Mouse (Mus musculus): Measurements from ENCODE around the gene Gpr137b. TPM values are rescaled to one million over a fixed set of nuclear protein-coding genes. Genes with fewer than 3 reads are reported as not detected.
"Not testable (repeated sequence)": the region's sequence is repeated elsewhere in the genome, so short reads cannot be mapped to it uniquely, and the experiment has no call there.

Gpr137b gene
- polyA plus RNA-seq, 1 experiment, result 16.0 TPM

- Histone ChIP-seq H3K27ac (ENCODE audit: insufficient read depth, low read length) (no peak overlapping the region), H3K4me3 (ENCODE audit: insufficient read depth, low read length) (no peak overlapping the region), H3K4me1 (ENCODE audit: control insufficient read depth, insufficient read depth, low read length) (no peaks in the 10 kb centered on the region)
- no peak for TF ChIP-seq POLR2A (IDR thresholded peaks at IDR 0.05; ENCODE audit: extremely low read depth, insufficient read depth, low read length)
- TF ChIP-seq CTCF (IDR thresholded peaks at IDR 0.05; ENCODE audit: extremely low read depth, insufficient read depth, low read length), result 0 out of 2 replicates have a peak, but pooled peaks have one; percentile 10
These were observed 44.5 kb downstream of the Gpr137b start for GRCm38 (mm10) chr13:13349288-13349687.

DNA sequence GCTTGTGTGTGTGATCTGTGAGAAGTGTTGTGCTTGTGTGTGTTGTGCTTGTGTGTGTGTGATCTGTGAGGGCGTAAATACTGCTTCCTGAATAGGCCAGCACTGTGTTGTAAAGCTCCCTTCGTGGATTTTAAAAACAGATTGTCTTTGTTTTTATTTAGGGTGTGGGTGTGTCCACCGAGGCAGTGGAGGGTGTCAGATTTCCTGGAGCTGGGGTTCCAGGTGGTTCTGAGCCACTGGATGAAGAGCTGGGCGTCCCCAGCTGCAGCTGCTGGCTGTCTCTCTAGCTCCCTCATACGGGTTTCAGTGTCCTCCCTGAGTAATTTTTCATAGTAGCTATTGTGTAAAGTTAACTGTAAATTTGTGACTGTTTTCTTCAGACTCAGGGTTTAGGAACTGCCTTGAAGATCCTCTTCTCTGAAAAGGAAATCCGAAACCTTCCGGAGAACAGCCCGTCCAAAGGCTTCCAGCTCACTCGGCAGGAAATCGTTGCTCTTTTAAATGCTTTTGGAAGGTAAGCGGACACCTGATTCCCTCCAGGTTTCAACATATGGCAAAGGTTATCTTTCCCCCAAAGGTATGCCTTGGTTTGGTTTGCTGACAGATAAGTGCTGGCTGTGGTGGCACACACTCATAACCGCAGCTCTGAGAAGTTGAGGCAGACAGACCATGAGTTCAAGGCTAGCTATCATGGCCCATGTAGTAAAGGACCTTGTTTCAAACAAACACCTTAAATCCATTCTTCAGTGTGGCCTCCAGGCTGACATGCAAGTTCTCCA is 46.0 kb downstream of the Gpr137b start:
- not testable (repeated sequence) for H3K4me1 ChIP-seq (ENCODE audit: control insufficient read depth, insufficient read depth, low read length); H3K4me3 ChIP-seq (ENCODE audit: insufficient read depth, low read length); H3K27ac ChIP-seq (ENCODE audit: insufficient read depth, low read length)

GRCm38 (mm10) chr13:13337361-13337760 is 56.5 kb downstream of the Gpr137b start:
- not testable (repeated sequence) for H3K4me1 ChIP-seq (ENCODE audit: control insufficient read depth, insufficient read depth, low read length); H3K4me3 ChIP-seq (ENCODE audit: insufficient read depth, low read length); H3K27ac ChIP-seq (ENCODE audit: insufficient read depth, low read length)

GRCm38 (mm10) chr13:13328876-13329275 is 64.9 kb downstream of the Gpr137b start:
- TF ChIP-seq POLR2A (IDR thresholded peaks at IDR 0.05; ENCODE audit: extremely low read depth, insufficient read depth, low read length), result no peak
- TF ChIP-seq CTCF (IDR thresholded peaks at IDR 0.05; ENCODE audit: extremely low read depth, insufficient read depth, low read length), result peak; percentile 32; the same call in 1 of the 2 replicates
- Histone ChIP-seq H3K4me3 (ENCODE audit: insufficient read depth, low read length) (no peak overlapping the region), H3K4me1 (ENCODE audit: control insufficient read depth, insufficient read depth, low read length) (no peaks in the 10 kb centered on the region), H3K27ac (ENCODE audit: insufficient read depth, low read length) (no peak overlapping the region)

Other genes with a start within 250 kb of the Gpr137b start
- gene Prl2c5, start 211.3 kb downstream of the Gpr137b start, polyA plus RNA-seq (2012; rRNA removed), result not detected in 2 replicates
- gene Nid1, start 43.5 kb upstream of the Gpr137b start, polyA plus RNA-seq (2012; rRNA removed), result 7.3 and 8.4 TPM in 2 replicates
- gene Lyst, start 196.4 kb upstream of the Gpr137b start, polyA plus RNA-seq (2012; rRNA removed), result 11.5 and 12.1 TPM in 2 replicates